Mouse (Mus musculus) heart, embryonic 10.5 days (tissue): Measurements from ENCODE around the gene St5. TPM values are rescaled to one million over a fixed set of nuclear protein-coding genes. Genes with fewer than 3 reads are reported as not detected.

Experiments
- DNase-seq: peaks from one replicate; pipeline ENCODE4 v3.0.0-alpha.2; 2017; ENCODE audit warnings: low spot score
- H3K27ac ChIP-seq: fragments of 300-500 bp; sonication (generic); 2 replicates; pipeline ENCODE4 v1.5.1; 2016; ENCODE audit warnings: mild to moderate bottlenecking
- H3K27me3 ChIP-seq: fragments of 300-500 bp; sonication (generic); 2 replicates; pipeline ENCODE4 v1.6.1; 2016; ENCODE audit warnings: mild to moderate bottlenecking; ENCODE audit not compliant: poor library complexity, insufficient read depth, severe bottlenecking
- H3K36me3 ChIP-seq: fragments of 300-500 bp; sonication (generic); 2 replicates; pipeline ENCODE4 v1.6.1; 2016; ENCODE audit warnings: mild to moderate bottlenecking, moderate library complexity
- H3K4me1 ChIP-seq: fragments of 300-500 bp; sonication (generic); 2 replicates; pipeline ENCODE4 v1.6.1; 2016; ENCODE audit warnings: mild to moderate bottlenecking
- H3K4me3 ChIP-seq: fragments of 300-500 bp; sonication (generic); 2 replicates; pipeline ENCODE4 v1.5.1; 2016; ENCODE audit warnings: mild to moderate bottlenecking, moderate library complexity
- H3K9me3 ChIP-seq: fragments of 300-500 bp; sonication (generic); 2 replicates; pipeline ENCODE4 v1.6.1; 2016; ENCODE audit warnings: mild to moderate bottlenecking, moderate library complexity
- WGBS: fragments of 180-500 bp; shearing (Covaris S2); methylation state at CpG from one replicate; pipeline ENCODE4 v1.1.7; 2016; 5-methylcytosine and 5-hydroxymethylcytosine counted together
- polyA plus RNA-seq: library from polyadenylated mRNA; unstranded; fragments of >200 nt; fragmentation: Nextera tagmentation; extraction: Ambion mirVana; gene quantifications from 2 replicates; pipeline ENCODE4 v1.2.1, GENCODE M21; 2016

Gene St5
- polyA plus RNA-seq, 1 experiment from 2014 or later = 39.9 TPM

- 91% methylated on average over 2 of the region's 2 CpGs for WGBS
- Histone ChIP-seq H3K4me3 (no peak overlapping the region), H3K4me1 (peaks cover 36% of the 10 kb centered on the region), H3K36me3 (no peaks in the 10 kb centered on the region), H3K9me3 (no peaks in the 10 kb centered on the region), H3K27me3 (no peaks in the 10 kb centered on the region), H3K27ac (no peak overlapping the region)
- DNase-seq = no peak
Measured at GRCm38 (mm10) chr7:109627851-109628250, 75.6 kb downstream of the St5 start.

GRCm38 (mm10) chr7:109622234-109622838 is 81.1 kb downstream of the St5 start:
- H3K36me3 ChIP-seq = 0 out of 2 replicates have a peak, but pooled peaks cover 3% of the 10 kb centered on the region
- peak overlapping the region; percentile 10; the same call in 1 of the 2 replicates for H3K27ac ChIP-seq
- DNase-seq = peak; percentile 87
- H3K4me1 ChIP-seq = peaks cover 28% of the 10 kb centered on the region
- WGBS = 55% methylated on average over 9 of the region's 9 CpGs
- H3K9me3 ChIP-seq = no peaks in the 10 kb centered on the region
- H3K4me3 ChIP-seq = no peak overlapping the region
- H3K27me3 ChIP-seq = no peaks in the 10 kb centered on the region

- no peak for DNase-seq
- 32% methylated on average over 2 of the region's 2 CpGs for WGBS
- no peak overlapping the region for H3K27ac ChIP-seq
Measured at GRCm38 (mm10) chr7:109620967-109621366, 82.4 kb downstream of the St5 start.

GRCm38 (mm10) chr7:109620288-109620687 is 83.1 kb downstream of the St5 start:
- Histone ChIP-seq H3K4me3 (no peak overlapping the region), H3K27ac (no peak overlapping the region), H3K4me1 (peaks cover 48% of the 10 kb centered on the region), H3K27me3 (no peaks in the 10 kb centered on the region), H3K9me3 (no peaks in the 10 kb centered on the region), H3K36me3 (0 out of 2 replicates have a peak, but pooled peaks cover 3% of the 10 kb centered on the region)
- DNase-seq = no peak
- WGBS = 78% methylated on average over 3 of the region's 3 CpGs

More at GRCm38 (mm10) chr7:109620967-109621366, 82.4 kb downstream of the St5 start:
- peaks cover 42% of the 10 kb centered on the region for H3K4me1 ChIP-seq
- H3K36me3 ChIP-seq = 0 out of 2 replicates have a peak, but pooled peaks cover 3% of the 10 kb centered on the region
- H3K27me3 ChIP-seq = no peaks in the 10 kb centered on the region
- no peaks in the 10 kb centered on the region for H3K9me3 ChIP-seq
- no peak overlapping the region for H3K4me3 ChIP-seq

GRCm38 (mm10) chr7:109618721-109619120 is 84.7 kb downstream of the St5 start:
- Histone ChIP-seq H3K27me3 (no peaks in the 10 kb centered on the region), H3K36me3 (0 out of 2 replicates have a peak, but pooled peaks cover 3% of the 10 kb centered on the region), H3K4me3 (no peak overlapping the region), H3K27ac (no peak overlapping the region), H3K9me3 (no peaks in the 10 kb centered on the region), H3K4me1 (peaks cover 64% of the 10 kb centered on the region)
- DNase-seq = no peak
- WGBS = 22% methylated on average over 6 of the region's 6 CpGs

- H3K27ac ChIP-seq = 0 out of 2 replicates have a peak overlapping the region, but pooled peaks have one; percentile 25
Measured at GRCm38 (mm10) chr7:109617838-109618237, 85.6 kb downstream of the St5 start.

GRCm38 (mm10) chr7:109616034-109616979 is 87.1 kb downstream of the St5 start:
- H3K36me3 ChIP-seq = 0 out of 2 replicates have a peak, but pooled peaks cover 3% of the 10 kb centered on the region
- no peaks in the 10 kb centered on the region for H3K27me3 ChIP-seq
- 4% methylated on average over 25 of the region's 25 CpGs for WGBS
- H3K9me3 ChIP-seq = no peaks in the 10 kb centered on the region
- DNase-seq = peak; percentile 96
- peak overlapping the region; percentile 58 for H3K4me3 ChIP-seq
- peaks cover 74% of the 10 kb centered on the region for H3K4me1 ChIP-seq
- peak overlapping the region; percentile 90 for H3K27ac ChIP-seq

More at GRCm38 (mm10) chr7:109617838-109618237, 85.6 kb downstream of the St5 start:
- DNase-seq = no peak
- Histone ChIP-seq H3K36me3 (0 out of 2 replicates have a peak, but pooled peaks cover 3% of the 10 kb centered on the region), H3K9me3 (no peaks in the 10 kb centered on the region), H3K27me3 (no peaks in the 10 kb centered on the region), H3K4me1 (peaks cover 69% of the 10 kb centered on the region), H3K4me3 (no peak overlapping the region)
- 56% methylated on average over 3 of the region's 3 CpGs for WGBS

- peak overlapping the region; percentile 90 for H3K27ac ChIP-seq
- 0 out of 2 replicates have a peak, but pooled peaks cover 3% of the 10 kb centered on the region for H3K36me3 ChIP-seq
- H3K4me1 ChIP-seq = peaks cover 71% of the 10 kb centered on the region
- H3K9me3 ChIP-seq = no peaks in the 10 kb centered on the region
- H3K27me3 ChIP-seq = no peaks in the 10 kb centered on the region
- no peak for DNase-seq
- peak overlapping the region; percentile 58 for H3K4me3 ChIP-seq
- WGBS = 22% methylated on average over 4 of the region's 4 CpGs
Measured at GRCm38 (mm10) chr7:109615601-109616000, 87.8 kb downstream of the St5 start.

- H3K4me3 ChIP-seq = peak overlapping the region; percentile 58
- H3K27ac ChIP-seq = peak overlapping the region; percentile 90
- H3K4me1 ChIP-seq = peaks cover 76% of the 10 kb centered on the region
- 51% methylated on average over 4 of the region's 4 CpGs for WGBS
- no peaks in the 10 kb centered on the region for H3K27me3 ChIP-seq
- H3K9me3 ChIP-seq = no peaks in the 10 kb centered on the region
- H3K36me3 ChIP-seq = 0 out of 2 replicates have a peak, but pooled peaks cover 3% of the 10 kb centered on the region
- no peak for DNase-seq
Measured at GRCm38 (mm10) chr7:109614939-109615338, 88.5 kb downstream of the St5 start.

- H3K36me3 ChIP-seq = no peaks in the 10 kb centered on the region
- DNase-seq = no peak
- H3K4me1 ChIP-seq = peaks cover 85% of the 10 kb centered on the region
- no peaks in the 10 kb centered on the region for H3K27me3 ChIP-seq
- H3K4me3 ChIP-seq = no peak overlapping the region
- 42% methylated on average over 5 of the region's 5 CpGs for WGBS
- H3K27ac ChIP-seq = peak overlapping the region; percentile 64
- H3K9me3 ChIP-seq = no peaks in the 10 kb centered on the region
Measured at GRCm38 (mm10) chr7:109613531-109614021, 89.8 kb downstream of the St5 start.

GRCm38 (mm10) chr7:109613051-109613450 is 90.4 kb downstream of the St5 start:
- H3K36me3 ChIP-seq = no peaks in the 10 kb centered on the region
- no peak for DNase-seq
- H3K9me3 ChIP-seq = no peaks in the 10 kb centered on the region
- no peaks in the 10 kb centered on the region for H3K27me3 ChIP-seq
- no peak overlapping the region for H3K4me3 ChIP-seq
- WGBS = 74% methylated on average over 2 of the region's 3 CpGs
- H3K27ac ChIP-seq = peak overlapping the region; percentile 64; the same call in 1 of the 2 replicates
- H3K4me1 ChIP-seq = peaks cover 87% of the 10 kb centered on the region

GRCm38 (mm10) chr7:109612531-109612930 is 90.9 kb downstream of the St5 start:
- Histone ChIP-seq H3K27me3 (no peaks in the 10 kb centered on the region), H3K4me1 (peaks cover 87% of the 10 kb centered on the region), H3K36me3 (no peaks in the 10 kb centered on the region), H3K4me3 (no peak overlapping the region), H3K27ac (peak overlapping the region; percentile 64; the same call in 1 of the 2 replicates), H3K9me3 (no peaks in the 10 kb centered on the region)
- WGBS = 62% methylated on average over 2 of the region's 2 CpGs
- DNase-seq = no peak
